Comparison of ENCODE assay signal across 8 mouse cellular contexts in the genomic region with DNA sequence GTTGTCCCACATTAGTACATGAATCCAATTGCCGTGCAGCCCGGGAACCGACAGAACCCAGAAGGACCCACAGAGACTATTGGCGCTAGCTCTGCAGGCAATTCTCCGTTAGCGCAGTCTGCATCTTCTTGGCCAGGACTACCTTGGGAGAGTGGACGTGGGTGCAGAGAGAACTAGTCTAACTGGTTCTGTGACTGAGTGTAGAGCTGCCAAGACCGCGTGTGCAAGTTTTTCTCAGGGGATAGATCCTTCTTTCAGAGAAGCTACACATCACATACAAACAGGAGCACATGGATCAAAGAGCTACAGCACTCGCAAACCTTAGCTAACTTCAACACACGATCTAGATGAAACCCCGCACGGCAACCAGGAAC. TPM values are rescaled to one million over a fixed set of nuclear protein-coding genes. Genes with fewer than 3 reads are reported as not detected.
DNase-seq lines count a peak whose midpoint lies in the region; ATAC-seq lines count a peak whose summit lies in the region.

No protein-coding gene starts in this region.

- peaks cover 22% of the 10 kb centered on the region for H3K4me1 ChIP-seq in heart, embryonic 15.5 days (replicated peaks)
- H3K4me1 ChIP-seq in limb, embryonic 15.5 days: peaks cover 15% of the 10 kb centered on the region
- H3K4me1 ChIP-seq in midbrain, embryonic 15.5 days: peaks cover 17% of the 10 kb centered on the region

- peak overlapping the region; percentile 81 for H3K27ac ChIP-seq in heart, embryonic 15.5 days
- H3K27ac ChIP-seq in limb, embryonic 15.5 days: peak overlapping the region; percentile 81
- H3K27ac ChIP-seq in midbrain, embryonic 15.5 days: peak overlapping the region; percentile 77

- 1% methylated on average over 13 of the region's 13 CpGs for WGBS in heart, embryonic 15.5 days
- 1% methylated on average over 13 of the region's 13 CpGs for WGBS in limb, embryonic 15.5 days
- 2% methylated on average over 13 of the region's 13 CpGs for WGBS in midbrain, embryonic 15.5 days

- intact Hi-C loops in left cerebral cortex, postnatal 4 days (cut with DNase I): no loop called here

- peak overlapping the region; percentile 87 for H3K4me3 ChIP-seq in heart, embryonic 15.5 days
- H3K4me3 ChIP-seq in limb, embryonic 15.5 days: peak overlapping the region; percentile 79
- peak overlapping the region; percentile 68 for H3K4me3 ChIP-seq in midbrain, embryonic 15.5 days

- no peaks in the 10 kb centered on the region for H3K36me3 ChIP-seq in heart, embryonic 15.5 days
- H3K36me3 ChIP-seq in limb, embryonic 15.5 days: no peaks in the 10 kb centered on the region
- H3K36me3 ChIP-seq in midbrain, embryonic 15.5 days (replicated peaks): no peaks in the 10 kb centered on the region

- no peaks in the 10 kb centered on the region for H3K9me3 ChIP-seq in heart, embryonic 15.5 days (replicated peaks)
- H3K9me3 ChIP-seq in limb, embryonic 15.5 days: no peaks in the 10 kb centered on the region
- no peaks in the 10 kb centered on the region for H3K9me3 ChIP-seq in midbrain, embryonic 15.5 days

- peak; percentile 23 for ATAC-seq in common myeloid progenitor, adult 5-6 weeks (replicated peaks; ENCODE audit: low read depth, poor library complexity, severe bottlenecking)
- ATAC-seq in heart, embryonic 15.5 days (replicated peaks; ENCODE audit: insufficient number of reproducible peaks, insufficient read depth, low FRiP score, low read depth): peak; percentile 9; the same call in 1 of the 2 replicates
- no peak; the same call in 1 of the 2 replicates for ATAC-seq in limb, embryonic 15.5 days (ENCODE audit: insufficient number of reproducible peaks, low FRiP score, low TSS enrichment, low read depth)
- ATAC-seq in midbrain, embryonic 15.5 days (replicated peaks): peak; percentile 79

- H3K4me2 ChIP-seq in heart, embryonic 15.5 days: peak overlapping the region; percentile 91
- peak overlapping the region; percentile 89 for H3K4me2 ChIP-seq in limb, embryonic 15.5 days
- peak overlapping the region; percentile 83 for H3K4me2 ChIP-seq in midbrain, embryonic 15.5 days

- no peaks in the 10 kb centered on the region for H3K27me3 ChIP-seq in heart, embryonic 15.5 days
- no peaks in the 10 kb centered on the region for H3K27me3 ChIP-seq in limb, embryonic 15.5 days
- H3K27me3 ChIP-seq in midbrain, embryonic 15.5 days (replicated peaks): no peaks in the 10 kb centered on the region

- H3K9ac ChIP-seq in heart, embryonic 15.5 days: peak overlapping the region; percentile 75
- peak overlapping the region; percentile 64 for H3K9ac ChIP-seq in limb, embryonic 15.5 days
- H3K9ac ChIP-seq in midbrain, embryonic 15.5 days: peak overlapping the region; percentile 54

- DNase-seq in left cerebral cortex, adult 18-20 months (ENCODE audit: low spot score in 2 of 2): peak; percentile 26 to 47
- DNase-seq in left cerebral cortex, postnatal 4 days: no peak
- no peak for DNase-seq in gastrocnemius, postnatal 4 days (ENCODE audit: low spot score in 2 of 2)
- DNase-seq in adipocyte (ENCODE audit: low spot score): no peak

RNA-seq across cellular contexts. Expression of a gene that starts 0.4 kb away (rescaled TPM):
- 10 to 100 TPM; 13.9 to 14.1 TPM for total RNA-seq in left cerebral cortex, adult 18-20 months (2021)
- total RNA-seq in left cerebral cortex, postnatal 4 days (2021): 10 to 100 TPM; 12.0 to 12.7 TPM
- 4.5 and 13.5 TPM in 2 replicates for total RNA-seq in common myeloid progenitor, adult 5-6 weeks (2017)
- polyA plus RNA-seq in heart, embryonic 15.5 days (2015; fragmentation: Nextera tagmentation; extraction: Ambion mirVana): 21.1 and 22.1 TPM in 2 replicates
- polyA plus RNA-seq in limb, embryonic 15.5 days (2015; fragmentation: Nextera tagmentation; extraction: Ambion mirVana): 12.4 TPM in 2 replicates
- polyA plus RNA-seq in midbrain, embryonic 15.5 days (2015; fragmentation: Nextera tagmentation; extraction: Ambion mirVana): 15.0 and 16.8 TPM in 2 replicates
- 10 to 100 TPM; 11.9 to 12.7 TPM for total RNA-seq in gastrocnemius, postnatal 4 days (2021)

RNA-seq across cellular contexts. Expression of a gene that starts 27.0 kb away (rescaled TPM):
- total RNA-seq in left cerebral cortex, adult 18-20 months (2021): 10 to 100 TPM; 32.5 to 33.9 TPM
- total RNA-seq in left cerebral cortex, postnatal 4 days (2021): 10 to 100 TPM; 36.7 to 37.7 TPM
- 29.8 and 38.4 TPM in 2 replicates for total RNA-seq in common myeloid progenitor, adult 5-6 weeks (2017)
- polyA plus RNA-seq in heart, embryonic 15.5 days (2015; fragmentation: Nextera tagmentation; extraction: Ambion mirVana): 27.3 and 36.3 TPM in 2 replicates
- polyA plus RNA-seq in limb, embryonic 15.5 days (2015; fragmentation: Nextera tagmentation; extraction: Ambion mirVana): 75.0 and 75.2 TPM in 2 replicates
- 65.3 and 69.9 TPM in 2 replicates for polyA plus RNA-seq in midbrain, embryonic 15.5 days (2015; fragmentation: Nextera tagmentation; extraction: Ambion mirVana)
- total RNA-seq in gastrocnemius, postnatal 4 days (2021): 10 to 100 TPM; 11.9 to 13.6 TPM

RNA-seq across cellular contexts. Expression of a gene that starts 32.3 kb away (rescaled TPM):
- total RNA-seq in left cerebral cortex, adult 18-20 months (2021): 10 to 100 TPM; 58.2 to 62.6 TPM
- total RNA-seq in left cerebral cortex, postnatal 4 days (2021): 10 to 100 TPM; 50.6 to 55.9 TPM
- 3.9 and 11.0 TPM in 2 replicates for total RNA-seq in common myeloid progenitor, adult 5-6 weeks (2017)
- 37.7 and 40.0 TPM in 2 replicates for polyA plus RNA-seq in heart, embryonic 15.5 days (2015; fragmentation: Nextera tagmentation; extraction: Ambion mirVana)
- 40.6 and 42.5 TPM in 2 replicates for polyA plus RNA-seq in limb, embryonic 15.5 days (2015; fragmentation: Nextera tagmentation; extraction: Ambion mirVana)
- polyA plus RNA-seq in midbrain, embryonic 15.5 days (2015; fragmentation: Nextera tagmentation; extraction: Ambion mirVana): 62.5 and 62.7 TPM in 2 replicates
- total RNA-seq in gastrocnemius, postnatal 4 days (2021): 10 to 100 TPM; 26.6 to 26.7 TPM

RNA-seq across cellular contexts. Expression of a gene that starts 33.9 kb away (rescaled TPM):
- 10 to 100 TPM; 19.3 to 23.3 TPM for total RNA-seq in left cerebral cortex, adult 18-20 months (2021)
- 10 to 100 TPM; 13.3 to 15.8 TPM for total RNA-seq in left cerebral cortex, postnatal 4 days (2021)
- total RNA-seq in common myeloid progenitor, adult 5-6 weeks (2017): 5.8 and 5.9 TPM in 2 replicates
- 33.9 and 35.1 TPM in 2 replicates for polyA plus RNA-seq in heart, embryonic 15.5 days (2015; fragmentation: Nextera tagmentation; extraction: Ambion mirVana)
- polyA plus RNA-seq in limb, embryonic 15.5 days (2015; fragmentation: Nextera tagmentation; extraction: Ambion mirVana): 14.8 and 17.0 TPM in 2 replicates
- 19.5 and 20.4 TPM in 2 replicates for polyA plus RNA-seq in midbrain, embryonic 15.5 days (2015; fragmentation: Nextera tagmentation; extraction: Ambion mirVana)
- total RNA-seq in gastrocnemius, postnatal 4 days (2021): 10 to 100 TPM; 26.3 to 27.6 TPM

RNA-seq across cellular contexts. Expression of a gene that starts 35.1 kb away (rescaled TPM):
- 10 to 100 TPM in 1 of 2 experiments, 1 to 10 TPM in 1; 9.5 to 10.3 TPM for total RNA-seq in left cerebral cortex, adult 18-20 months (2021)
- total RNA-seq in left cerebral cortex, postnatal 4 days (2021): 10 to 100 TPM in 1 of 2 experiments, 1 to 10 TPM in 1; 7.7 to 10.5 TPM
- 5.3 TPM in 1 of 2 replicates, not detected in the other for total RNA-seq in common myeloid progenitor, adult 5-6 weeks (2017)
- 0.33 and 0.38 TPM in 2 replicates for polyA plus RNA-seq in heart, embryonic 15.5 days (2015; fragmentation: Nextera tagmentation; extraction: Ambion mirVana)
- polyA plus RNA-seq in limb, embryonic 15.5 days (2015; fragmentation: Nextera tagmentation; extraction: Ambion mirVana): 0.10 and 0.11 TPM in 2 replicates
- polyA plus RNA-seq in midbrain, embryonic 15.5 days (2015; fragmentation: Nextera tagmentation; extraction: Ambion mirVana): 0.31 and 0.38 TPM in 2 replicates
- total RNA-seq in gastrocnemius, postnatal 4 days (2021): 1 to 10 TPM; 1.0 to 1.3 TPM

Comparison
In these comparisons a context has a peak if more than half of its experiments do, and no peak if none do; other contexts are left out.
1. DNase-seq: peak in left cerebral cortex, adult 18-20 months (2 of 2); none in left cerebral cortex, postnatal 4 days (single experiment), gastrocnemius, postnatal 4 days (0 of 2) and adipocyte (single experiment).
2. Peak in every context shown above with its lines, with median percentiles within 50 percentile points of each other: H3K27ac ChIP-seq, H3K4me2 ChIP-seq, H3K4me3 ChIP-seq and H3K9ac ChIP-seq.